Mouse (Mus musculus) spleen, adult 2 months (tissue): ENCODE data around the gene Otog.
A peak's percentile ranks its signal among the peaks of the same experiment; 100 is the strongest.

Experiments used
- CTCF ChIP-seq: fragments of 200-500 bp; IDR thresholded peaks from 2 replicates; pipeline ENCODE4 v1.5.1; 2011; ENCODE audit warnings: mild to moderate bottlenecking, inconsistent platforms; ENCODE audit not compliant: insufficient read depth, insufficient read length, insufficient replicate concordance; ENCODE audit errors: extremely low read depth
- POLR2A ChIP-seq: fragments of 200-500 bp; IDR thresholded peaks from 2 replicates; pipeline ENCODE4 v1.6.1; 2011; ENCODE audit warnings: low read depth, low read length, inconsistent platforms

DNA sequence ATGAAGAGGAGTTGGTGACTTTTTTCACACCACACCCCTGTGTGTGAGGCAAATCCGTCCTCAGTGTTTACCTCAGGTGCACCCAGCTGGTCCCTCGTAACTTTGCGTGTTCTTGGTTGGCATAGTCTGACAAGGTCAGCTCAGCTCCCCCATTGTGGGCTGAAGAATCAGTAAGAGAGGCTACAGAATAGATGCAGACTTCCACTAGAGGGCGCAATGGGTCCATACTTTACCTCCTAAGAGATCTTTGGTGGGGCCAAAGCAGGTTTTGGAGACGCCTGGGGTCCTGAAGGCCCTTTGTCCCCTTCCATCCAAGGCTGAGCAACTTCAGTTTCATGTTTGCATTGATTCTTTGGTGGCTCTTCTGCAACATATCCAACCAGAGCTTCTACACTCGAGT is 39.2 kb downstream of the Otog start:
- TF ChIP-seq CTCF (peak; percentile 45; the same call in 1 of the 2 replicates), POLR2A (no peak)
